Mouse (Mus musculus) myocyte (in vitro differentiated cells): ENCODE measurements around the gene Smim6.

Experiments
- CEBPB ChIP-seq: IDR thresholded peaks from 2 replicates; pipeline ENCODE4 v1.6.1; 2011; ENCODE audit warnings: mild to moderate bottlenecking, moderate library complexity; ENCODE audit not compliant: poor library complexity, insufficient read depth, severe bottlenecking
- E2F4 ChIP-seq: IDR thresholded peaks from one replicate; pipeline ENCODE4 v1.6.1; 2011; ENCODE audit warnings: mild to moderate bottlenecking, control low read depth, moderate library complexity; ENCODE audit not compliant: insufficient read depth
- MAX ChIP-seq: IDR thresholded peaks from one replicate; pipeline ENCODE4 v1.6.1; 2011; ENCODE audit warnings: low read depth, mild to moderate bottlenecking, control low read depth
- MYOG ChIP-seq, 3 experiments: IDR thresholded peaks; one replicate each; pipeline ENCODE4 v1.6.1; 2011; ENCODE audit warnings: control low read depth in 2 of 3, low read depth in 2 of 3, mild to moderate bottlenecking in 2 of 3; ENCODE audit not compliant: insufficient read length in 2 of 3, control insufficient read depth in 1 of 3, insufficient read depth in 1 of 3
- POLR2A ChIP-seq: IDR thresholded peaks from one replicate; pipeline ENCODE4 v1.6.1; 2011; ENCODE audit warnings: low read depth, mild to moderate bottlenecking, control low read depth, moderate library complexity; ENCODE audit not compliant: insufficient read length
- POLR2AphosphoS2 ChIP-seq: IDR thresholded peaks from one replicate; pipeline ENCODE4 v1.6.1; 2011; ENCODE audit warnings: low read depth, control low read depth; ENCODE audit not compliant: insufficient read length
- REST ChIP-seq: IDR thresholded peaks from one replicate; pipeline ENCODE4 v1.6.1; 2011; ENCODE audit warnings: mild to moderate bottlenecking, control low read depth, moderate library complexity; ENCODE audit not compliant: insufficient read depth, insufficient read length
- SRF ChIP-seq: IDR thresholded peaks from one replicate; pipeline ENCODE4 v1.6.1; 2011; ENCODE audit warnings: low read depth; ENCODE audit not compliant: control insufficient read depth, insufficient read length
- TCF12 ChIP-seq: IDR thresholded peaks from one replicate; pipeline ENCODE4 v1.6.1; 2011; ENCODE audit warnings: mild to moderate bottlenecking, control low read depth; ENCODE audit not compliant: poor library complexity, insufficient read depth, severe bottlenecking
- TCF3 ChIP-seq: IDR thresholded peaks from one replicate; pipeline ENCODE4 v1.6.1; 2011; ENCODE audit warnings: low read depth, control low read depth; ENCODE audit not compliant: insufficient read length
- USF1 ChIP-seq: IDR thresholded peaks from one replicate; pipeline ENCODE4 v1.6.1; 2011; ENCODE audit warnings: low read depth, mild to moderate bottlenecking, control low read depth, moderate library complexity

GRCm38 (mm10) chr11:115939690-115940329 lies 28.0 kb downstream of the Smim6 start:
- TF ChIP-seq POLR2A (no peak), E2F4 (no peak), TCF12 (no peak), USF1 (no peak), MYOG (IDR thresholded peaks at IDR 0.05; ENCODE audit: control insufficient read depth in 1 of 3, insufficient read depth in 1 of 3, insufficient read length in 2 of 3, low read depth in 2 of 3) (no peak), CEBPB (no peak), MAX (no peak), REST (no peak), POLR2AphosphoS2 (no peak), TCF3 (no peak), SRF (no peak)
